In the genomic region with DNA sequence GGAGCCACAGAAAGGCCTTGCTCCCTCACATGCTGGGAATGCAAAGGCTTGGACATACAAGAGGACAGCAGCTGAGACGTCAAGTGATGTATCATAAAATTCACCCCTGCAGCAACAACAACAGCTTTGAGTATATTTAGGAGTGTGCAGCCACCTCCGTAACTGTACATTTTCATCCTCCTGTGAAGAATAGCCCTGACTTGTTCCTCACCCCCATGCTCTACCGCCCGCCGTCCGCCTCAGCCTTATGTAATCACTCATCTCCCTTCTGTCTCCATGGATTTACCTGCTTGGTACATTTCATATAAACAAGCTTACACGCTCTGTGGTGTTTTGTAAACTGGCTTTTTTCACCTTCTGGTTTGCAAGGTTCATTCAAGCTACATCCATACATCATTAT, we compare ENCODE assay signal across 26 mouse cellular contexts.
"Had no signal": no experiment of that assay in that cellular context is flagged by ENCODE, and none has a peak within 500 bp of the region (broad histone marks: within the 10 kb centered on the region; RNA-seq: fewer than 3 reads in every experiment).

No protein-coding gene starts in this region.

- H3K27ac ChIP-seq: heart, adult 2 months; heart, embryonic 13.5 days; heart, embryonic 15.5 days; hindbrain, embryonic 13.5 days; hindbrain, embryonic 15.5 days; hindbrain, postnatal 0 days; kidney, embryonic 15.5 days; kidney, postnatal 0 days; limb, embryonic 13.5 days; limb, embryonic 15.5 days; liver, embryonic 12.5 days; liver, embryonic 14.5 days had no signal

- H3K4me3 ChIP-seq: heart, adult 2 months; heart, embryonic 13.5 days; heart, embryonic 15.5 days; hindbrain, embryonic 13.5 days; hindbrain, embryonic 15.5 days; kidney, embryonic 15.5 days; limb, embryonic 13.5 days; limb, embryonic 15.5 days; liver, embryonic 12.5 days had no signal

- ATAC-seq: forebrain, postnatal 0 days; hindbrain, postnatal 0 days; intestine, embryonic 16.5 days; liver, embryonic 12.5 days had no signal

- DNase-seq: forebrain, postnatal 0 days; gastrocnemius, postnatal 14 days; gastrocnemius, postnatal 36 days; heart, adult 11 months; heart, adult 2 months; heart, postnatal 14 days; heart, postnatal 36 days; kidney, adult 11 months; kidney, adult 2 months; kidney, adult 9 months; kidney, postnatal 14 days; kidney, postnatal 36 days; layer of hippocampus, postnatal 36 days; left cerebral cortex, postnatal 4 days had no signal
